Mouse (Mus musculus) ES-E14 (cell line): Measurements from ENCODE around the gene Peak1. TPM values are rescaled to one million over a fixed set of nuclear protein-coding genes. Genes with fewer than 3 reads are reported as not detected.
"Not testable (repeated sequence)": the region's sequence is repeated elsewhere in the genome, so short reads cannot be mapped to it uniquely, and the experiment has no call there.

Source experiments
- DNase-seq: peaks from one replicate; pipeline ENCODE4 v3.0.0-alpha.2; 2013; ENCODE audit warnings: low read depth, low spot score
- H3K27ac ChIP-seq: 2 replicates; pipeline ENCODE4 v1.5.1; 2012; ENCODE audit warnings: low read depth, mild to moderate bottlenecking, low read length, moderate library complexity, mixed read lengths; ENCODE audit not compliant: poor library complexity, insufficient read depth, severe bottlenecking
- H3K36me3 ChIP-seq: 2 replicates; pipeline ENCODE4 v1.6.1; 2012; ENCODE audit warnings: mild to moderate bottlenecking, low read length, moderate library complexity, mixed read lengths; ENCODE audit not compliant: control insufficient read depth, poor library complexity, insufficient read depth, severe bottlenecking
- H3K4me1 ChIP-seq, 2 experiments: fragments of 150-350 bp in 1 of 2; sonication (generic) in 1 of 2; 2 replicates each; pipeline ENCODE4 v1.6.1; 2012; ENCODE audit warnings: low read length in 2 of 2, mild to moderate bottlenecking in 1 of 2, mixed read lengths in 1 of 2; ENCODE audit not compliant: control insufficient read depth in 2 of 2, insufficient read depth in 2 of 2, poor library complexity in 1 of 2
- H3K4me3 ChIP-seq, 2 experiments: fragments of 150-350 bp in 1 of 2; sonication (generic) in 1 of 2; 2 replicates each; pipeline ENCODE4 v1.5.1; 2012; ENCODE audit warnings: low read length in 2 of 2, low read depth in 1 of 2, mild to moderate bottlenecking in 1 of 2, mixed read lengths in 1 of 2; ENCODE audit not compliant: insufficient read depth in 1 of 2, poor library complexity in 1 of 2, severe bottlenecking in 1 of 2
- H3K9ac ChIP-seq: 2 replicates; pipeline ENCODE4 v1.6.1; 2012; ENCODE audit warnings: low read depth, mild to moderate bottlenecking, low read length, mixed read lengths; ENCODE audit not compliant: poor library complexity, insufficient read depth, severe bottlenecking
- H3K9me3 ChIP-seq: fragments of 150-350 bp; sonication (generic); 2 replicates; pipeline ENCODE4 v1.6.1; 2012; ENCODE audit warnings: low read depth, mild to moderate bottlenecking, low read length; ENCODE audit not compliant: control insufficient read depth, insufficient read depth
- CHD2 ChIP-seq: IDR thresholded peaks from 2 replicates; pipeline ENCODE4 v1.6.1; 2014; ENCODE audit warnings: mild to moderate bottlenecking, low read depth, low read length, inconsistent platforms
- HCFC1 ChIP-seq: IDR thresholded peaks from 2 replicates; pipeline ENCODE4 v1.6.1; 2012; ENCODE audit warnings: low read length, inconsistent platforms, borderline replicate concordance; ENCODE audit not compliant: insufficient read depth
- MAFK ChIP-seq: IDR thresholded peaks from 2 replicates; pipeline ENCODE4 v1.6.1; 2014; ENCODE audit warnings: mild to moderate bottlenecking, low read depth, low read length, inconsistent platforms; ENCODE audit not compliant: insufficient read depth
- ZC3H11A ChIP-seq: IDR thresholded peaks from 2 replicates; pipeline ENCODE4 v1.6.1; 2012; ENCODE audit warnings: low read depth, mild to moderate bottlenecking, inconsistent platforms, low read length, borderline replicate concordance
- ZNF384 ChIP-seq: IDR thresholded peaks from 2 replicates; pipeline ENCODE4 v1.6.1; 2012; ENCODE audit warnings: low read depth, low read length, inconsistent platforms
- in situ Hi-C, 2 experiments: fragments of 600-800 bp; cut with MboI; formaldehyde crosslinking; loops; one replicate each; pipeline ENCODE4 v1.15.1; 2025; ENCODE audit warnings: low sequenced_read_pairs in 2 of 2, inconsistent platforms in 1 of 2; ENCODE audit not compliant: unreplicated experiment in 2 of 2
- total RNA-seq: library from RNA; depleted of rRNA; stranded (reverse); fragments of 300-350 nt; gene quantifications from 2 replicates; pipeline ENCODE4 v1.2.3, GENCODE M21; 2012

Peak1 gene
- total RNA-seq, 1 experiment: 14.5 TPM

- Histone ChIP-seq H3K4me1 (no peaks in the 10 kb centered on the region; a peak in 2 of 4 replicates), H3K9ac (no peak overlapping the region), H3K36me3 (no peaks in the 10 kb centered on the region), H3K4me3 (no peak overlapping the region), H3K27ac (no peak overlapping the region), H3K9me3 (no peaks in the 10 kb centered on the region)
- no peak for DNase-seq
- in situ Hi-C loops: no loop called here
- TF ChIP-seq ZNF384: no peak
- no peak for TF ChIP-seq MAFK
- no peak for TF ChIP-seq HCFC1
- no peak for TF ChIP-seq CHD2
- TF ChIP-seq ZC3H11A: no peak
Measured at GRCm38 (mm10) chr9:56453038-56453815, 35.4 kb upstream of the Peak1 start.

GRCm38 (mm10) chr9:56451570-56451969 is 33.7 kb upstream of the Peak1 start:
- Histone ChIP-seq H3K9ac (no peak overlapping the region), H3K36me3 (no peaks in the 10 kb centered on the region), H3K4me1 (no peaks in the 10 kb centered on the region; a peak in 2 of 4 replicates), H3K27ac (no peak overlapping the region), H3K9me3 (no peaks in the 10 kb centered on the region), H3K4me3 (no peak overlapping the region)
- in situ Hi-C loops: no loop called here
- TF ChIP-seq MAFK (no peak), CHD2 (no peak), ZC3H11A (no peak), ZNF384 (no peak), HCFC1 (no peak)
- DNase-seq: no peak

- TF ChIP-seq ZC3H11A: no peak
- no peak for TF ChIP-seq ZNF384
- TF ChIP-seq MAFK: no peak
- TF ChIP-seq HCFC1: no peak
- no peak for TF ChIP-seq CHD2
- DNase-seq: no peak
- H3K27ac ChIP-seq: no peak overlapping the region
- no peaks in the 10 kb centered on the region for H3K36me3 ChIP-seq
- H3K9ac ChIP-seq: no peak overlapping the region
- no peak overlapping the region for H3K4me3 ChIP-seq
- H3K4me1 ChIP-seq: no peaks in the 10 kb centered on the region
- in situ Hi-C loops: no loop called here
- no peaks in the 10 kb centered on the region for H3K9me3 ChIP-seq
Measured at GRCm38 (mm10) chr9:56439699-56440098, 21.8 kb upstream of the Peak1 start.

- in situ Hi-C loops, H3K9ac ChIP-seq, H3K9me3 ChIP-seq, H3K36me3 ChIP-seq, H3K27ac ChIP-seq, DNase-seq, H3K4me3 ChIP-seq, H3K4me1 ChIP-seq: not testable (repeated sequence)
Measured at GRCm38 (mm10) chr9:56437300-56437892, 19.5 kb upstream of the Peak1 start.
